Mouse (Mus musculus): ENCODE results near the gene Hs3st3a1. TPM values are rescaled to one million over a fixed set of nuclear protein-coding genes. Genes with fewer than 3 reads are reported as not detected.

The Hs3st3a1 gene
- total and polyA plus RNA-seq, 3 experiments: 0.03 TPM; not detected in 2

DNA sequence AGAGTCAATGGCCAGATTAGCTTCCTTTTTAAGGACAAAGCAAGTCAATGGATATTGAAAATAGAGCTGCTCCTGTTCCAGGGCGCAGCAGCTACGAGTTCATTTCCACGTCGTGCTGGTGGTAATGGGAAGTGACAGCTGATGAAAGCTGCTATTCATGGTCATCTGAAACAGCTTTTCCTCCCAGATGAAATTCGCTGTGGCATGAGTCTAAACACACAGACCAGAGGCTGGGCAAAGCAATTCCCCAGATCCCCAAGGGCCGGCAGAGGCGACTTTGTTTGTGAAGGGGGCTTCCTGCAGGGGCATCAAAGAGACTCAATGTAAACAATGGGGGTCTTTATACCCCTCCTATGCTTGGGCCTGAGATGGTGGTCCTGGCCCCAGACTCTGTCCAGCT is 114.2 kb downstream of the Hs3st3a1 start:
- Histone ChIP-seq H3K27ac (ENCODE audit: control insufficient read depth, low read depth, low read length) (no peak overlapping the region), H3K9ac (ENCODE audit: control insufficient read depth, low read depth, low read length, poor library complexity, severe bottlenecking) (no peak overlapping the region), H3K27me3 (ENCODE audit: control insufficient read depth in 1 of 2, insufficient read depth in 2 of 2, low read length in 2 of 2) (no peaks in the 10 kb centered on the region), H3K9me3 (replicated peaks; ENCODE audit: insufficient read depth, low read length) (no peaks in the 10 kb centered on the region), H3K36me3 (ENCODE audit: control insufficient read depth in 1 of 2, insufficient read depth in 2 of 2, low read length in 2 of 2) (no peaks in the 10 kb centered on the region), H3K79me2 (ENCODE audit: control insufficient read depth, insufficient read depth, low read length, poor library complexity) (no peaks in the 10 kb centered on the region), H3K4me1 (ENCODE audit: control insufficient read depth in 1 of 2, insufficient read depth in 2 of 2, low read length in 2 of 2) (no peaks in the 10 kb centered on the region), H3K4me3 (ENCODE audit: control insufficient read depth in 1 of 2, insufficient read depth in 1 of 2, low read depth in 2 of 2, low read length in 2 of 2) (no peak overlapping the region)
- TF ChIP-seq CTCF (IDR thresholded peaks at IDR 0.05 in 2 of 3, conservative IDR thresholded peaks at IDR 0.05 in 1 of 3; ENCODE audit: control insufficient read depth in 1 of 3, insufficient read depth in 1 of 3, low read depth in 2 of 3, low read length in 3 of 3, poor library complexity in 1 of 3, severe bottlenecking in 1 of 3) (no peak), ZC3H11A (IDR thresholded peaks at IDR 0.05; ENCODE audit: low read depth, low read length) (no peak), NELFE (IDR thresholded peaks at IDR 0.05; ENCODE audit: low read depth, low read length) (no peak), GABPA (IDR thresholded peaks at IDR 0.05; ENCODE audit: low read depth, low read length) (no peak), RAD21 (IDR thresholded peaks at IDR 0.05; ENCODE audit: low read depth, low read length) (no peak), ELF1 (IDR thresholded peaks at IDR 0.05; ENCODE audit: low read depth, low read length) (no peak), RCOR1 (IDR thresholded peaks at IDR 0.05; ENCODE audit: low read depth, low read length) (no peak), EP300 (IDR thresholded peaks at IDR 0.05; ENCODE audit: low read depth in 1 of 2, low read length in 2 of 2) (no peak), MEF2A (IDR thresholded peaks at IDR 0.05; ENCODE audit: extremely low read depth, insufficient replicate concordance, low read depth, low read length, poor library complexity, severe bottlenecking) (no peak), MXI1 (IDR thresholded peaks at IDR 0.05; ENCODE audit: low read depth, low read length) (no peak), ZKSCAN1 (IDR thresholded peaks at IDR 0.05; ENCODE audit: low read depth, low read length) (no peak), USF1 (IDR thresholded peaks at IDR 0.05; ENCODE audit: low read depth, low read length) (no peak), BHLHE40 (IDR thresholded peaks at IDR 0.05; ENCODE audit: borderline replicate concordance, low read depth, low read length) (no peak), POLR2AphosphoS2 (IDR thresholded peaks at IDR 0.05; ENCODE audit: low read length) (no peak), TBP (IDR thresholded peaks at IDR 0.05; ENCODE audit: low read depth, low read length) (no peak), UBTF (IDR thresholded peaks at IDR 0.05; ENCODE audit: borderline replicate concordance, insufficient read depth, low read depth, low read length) (no peak), ETS1 (IDR thresholded peaks at IDR 0.05; ENCODE audit: low read depth, low read length) (no peak), KAT2A (conservative IDR thresholded peaks at IDR 0.05; ENCODE audit: low read depth, low read length) (no peak)
- no peak for DNase-seq (ENCODE audit: low read depth, low spot score)

- Histone ChIP-seq H3K79me2 (ENCODE audit: control insufficient read depth, insufficient read depth, low read length, poor library complexity) (no peaks in the 10 kb centered on the region), H3K9ac (ENCODE audit: control insufficient read depth, low read depth, low read length, poor library complexity, severe bottlenecking) (no peak overlapping the region), H3K27ac (ENCODE audit: control insufficient read depth, low read depth, low read length) (no peak overlapping the region), H3K9me3 (replicated peaks; ENCODE audit: insufficient read depth, low read length) (no peaks in the 10 kb centered on the region), H3K4me3 (ENCODE audit: control insufficient read depth in 1 of 2, insufficient read depth in 1 of 2, low read depth in 2 of 2, low read length in 2 of 2) (no peak overlapping the region), H3K4me1 (ENCODE audit: control insufficient read depth in 1 of 2, insufficient read depth in 2 of 2, low read length in 2 of 2) (no peaks in the 10 kb centered on the region), H3K27me3 (ENCODE audit: control insufficient read depth in 1 of 2, insufficient read depth in 2 of 2, low read length in 2 of 2) (no peaks in the 10 kb centered on the region; a peak in 1 of 4 replicates), H3K36me3 (ENCODE audit: control insufficient read depth in 1 of 2, insufficient read depth in 2 of 2, low read length in 2 of 2) (no peaks in the 10 kb centered on the region)
- no peak for DNase-seq (ENCODE audit: low read depth, low spot score)
- no peak for TF ChIP-seq SMC3 (IDR thresholded peaks at IDR 0.05; ENCODE audit: low read depth, low read length)
- no peak for TF ChIP-seq MEF2A (IDR thresholded peaks at IDR 0.05; ENCODE audit: extremely low read depth, insufficient replicate concordance, low read depth, low read length, poor library complexity, severe bottlenecking)
- no peak for TF ChIP-seq ELF1 (IDR thresholded peaks at IDR 0.05; ENCODE audit: low read depth, low read length)
- TF ChIP-seq NELFE (IDR thresholded peaks at IDR 0.05; ENCODE audit: low read depth, low read length): no peak
- no peak for TF ChIP-seq UBTF (IDR thresholded peaks at IDR 0.05; ENCODE audit: borderline replicate concordance, insufficient read depth, low read depth, low read length)
- no peak for TF ChIP-seq MAFK (IDR thresholded peaks at IDR 0.05; ENCODE audit: borderline replicate concordance, low read depth, low read length)
- no peak for TF ChIP-seq POLR2AphosphoS2 (IDR thresholded peaks at IDR 0.05; ENCODE audit: low read length)
- TF ChIP-seq POLR2A (IDR thresholded peaks at IDR 0.05; ENCODE audit: control insufficient read depth in 1 of 2, insufficient read depth in 1 of 2, low read depth in 1 of 2, low read length in 2 of 2, poor library complexity in 1 of 2): no peak
- TF ChIP-seq POLR2AphosphoS5 (IDR thresholded peaks at IDR 0.05; ENCODE audit: borderline replicate concordance, low read depth, low read length): no peak
- TF ChIP-seq ZKSCAN1 (IDR thresholded peaks at IDR 0.05; ENCODE audit: low read depth, low read length): no peak
- TF ChIP-seq TAL1 (IDR thresholded peaks at IDR 0.05; ENCODE audit: low read length): no peak
- TF ChIP-seq CHD2 (IDR thresholded peaks at IDR 0.05; ENCODE audit: low read length): no peak
- TF ChIP-seq JUND (IDR thresholded peaks at IDR 0.05; ENCODE audit: low read depth, low read length): no peak
These were observed 114.8 kb downstream of the Hs3st3a1 start for GRCm38 (mm10) chr11:64549955-64550354.

All from MEL (cell line).